Mouse (Mus musculus): ENCODE results near the gene Bud23. TPM values are rescaled to one million over a fixed set of nuclear protein-coding genes. Genes with fewer than 3 reads are reported as not detected.
A peak's percentile ranks its signal among the peaks of the same experiment; 100 is the strongest.
"Not testable (repeated sequence)": the region's sequence is repeated elsewhere in the genome, so short reads cannot be mapped to it uniquely, and the experiment has no call there.

Bud23 gene
- 10 to 100 TPM; 43.9 to 54.1 TPM for total RNA-seq (2021)
- long read RNA-seq, experiment 1, partial matches to known transcripts = 58 of 70 reads
- long read RNA-seq, experiment 1, other reads (novel, unspliced or antisense) = 10 of 70 reads
- long read RNA-seq, experiment 2, partial matches to known transcripts = 46 of 48 reads
- long read RNA-seq, experiment 2, other reads (novel, unspliced or antisense) = 2 of 48 reads

- not testable (repeated sequence) for DNase-seq (ENCODE audit: low spot score in 2 of 2)
Measured at GRCm38 (mm10) chr5:135064909-135065446, at the start of gene Bud23. Gene Bud23 (minus strand): TSS chr5:135064959.

- DNase-seq (ENCODE audit: low spot score in 2 of 2) = no peak
Measured at GRCm38 (mm10) chr5:135113782-135114181, 49.0 kb upstream of the Bud23 start.

- DNase-seq (ENCODE audit: low spot score in 2 of 2) = no peak
Measured at GRCm38 (mm10) chr5:135109976-135110375, 45.2 kb upstream of the Bud23 start.

GRCm38 (mm10) chr5:135109426-135109825, 44.7 kb upstream of the Bud23 start:
- DNase-seq (ENCODE audit: low spot score in 2 of 2) = no peak

- no peak for DNase-seq (ENCODE audit: low spot score in 2 of 2)
Measured at GRCm38 (mm10) chr5:135109017-135109416, 44.3 kb upstream of the Bud23 start.

GRCm38 (mm10) chr5:135107521-135108501, 43.1 kb upstream of the Bud23 start:
- DNase-seq (ENCODE audit: low spot score in 2 of 2) = peak; percentile 20 to 26

GRCm38 (mm10) chr5:135106758-135107256, 42.0 kb upstream of the Bud23 start:
- DNase-seq (ENCODE audit: low spot score in 2 of 2) = peak; percentile 41 to 44

- DNase-seq (ENCODE audit: low spot score in 2 of 2) = no peak
Measured at GRCm38 (mm10) chr5:135103999-135104660, 39.4 kb upstream of the Bud23 start.

GRCm38 (mm10) chr5:135100981-135101380, 36.2 kb upstream of the Bud23 start:
- DNase-seq (ENCODE audit: low spot score in 2 of 2) = no peak

- no peak for DNase-seq (ENCODE audit: low spot score in 2 of 2)
Measured at GRCm38 (mm10) chr5:135089653-135090052, 24.9 kb upstream of the Bud23 start, which contains the start of gene Mlxipl. Gene Mlxipl (plus strand): TSS chr5:135089890.

GRCm38 (mm10) chr5:135086871-135087270, 22.1 kb upstream of the Bud23 start:
- no peak for DNase-seq (ENCODE audit: low spot score in 2 of 2)

GRCm38 (mm10) chr5:135080539-135080938, 15.8 kb upstream of the Bud23 start:
- no peak for DNase-seq (ENCODE audit: low spot score in 2 of 2)

- no peak for DNase-seq (ENCODE audit: low spot score in 2 of 2)
Measured at GRCm38 (mm10) chr5:135079578-135079977, 14.8 kb upstream of the Bud23 start.

- no peak for DNase-seq (ENCODE audit: low spot score in 2 of 2)
Measured at GRCm38 (mm10) chr5:135078482-135078810, 13.7 kb upstream of the Bud23 start.

- peak; percentile 94 to 97 for DNase-seq (ENCODE audit: low spot score in 2 of 2)
Measured at GRCm38 (mm10) chr5:135077564-135078481, 13.1 kb upstream of the Bud23 start, which contains the start of gene Vps37d. Gene Vps37d (minus strand): TSS chr5:135078266.

- no peak for DNase-seq (ENCODE audit: low spot score in 2 of 2)
Measured at GRCm38 (mm10) chr5:135076931-135077505, 12.3 kb upstream of the Bud23 start.

- DNase-seq (ENCODE audit: low spot score in 2 of 2) = no peak
Measured at GRCm38 (mm10) chr5:135076368-135076767, 11.6 kb upstream of the Bud23 start.

GRCm38 (mm10) chr5:135075655-135076054, 10.9 kb upstream of the Bud23 start:
- no peak for DNase-seq (ENCODE audit: low spot score in 2 of 2)

GRCm38 (mm10) chr5:135073349-135074150, 8.8 kb upstream of the Bud23 start:
- no peak for DNase-seq (ENCODE audit: low spot score in 2 of 2)

All from left cerebral cortex, adult 18-20 months (tissue).